Mouse (Mus musculus) urinary bladder, postnatal 36 days (tissue): Measurements from ENCODE around the gene Mrps30.
"Not testable (repeated sequence)": the region's sequence is repeated elsewhere in the genome, so short reads cannot be mapped to it uniquely, and the experiment has no call there.

Experiments used
- DNase-seq, 2 experiments: peaks; one replicate each; pipeline ENCODE4 v3.0.0; 2022; ENCODE audit warnings: low spot score in 2 of 2, mixed read lengths in 1 of 2

Gene Mrps30

DNA sequence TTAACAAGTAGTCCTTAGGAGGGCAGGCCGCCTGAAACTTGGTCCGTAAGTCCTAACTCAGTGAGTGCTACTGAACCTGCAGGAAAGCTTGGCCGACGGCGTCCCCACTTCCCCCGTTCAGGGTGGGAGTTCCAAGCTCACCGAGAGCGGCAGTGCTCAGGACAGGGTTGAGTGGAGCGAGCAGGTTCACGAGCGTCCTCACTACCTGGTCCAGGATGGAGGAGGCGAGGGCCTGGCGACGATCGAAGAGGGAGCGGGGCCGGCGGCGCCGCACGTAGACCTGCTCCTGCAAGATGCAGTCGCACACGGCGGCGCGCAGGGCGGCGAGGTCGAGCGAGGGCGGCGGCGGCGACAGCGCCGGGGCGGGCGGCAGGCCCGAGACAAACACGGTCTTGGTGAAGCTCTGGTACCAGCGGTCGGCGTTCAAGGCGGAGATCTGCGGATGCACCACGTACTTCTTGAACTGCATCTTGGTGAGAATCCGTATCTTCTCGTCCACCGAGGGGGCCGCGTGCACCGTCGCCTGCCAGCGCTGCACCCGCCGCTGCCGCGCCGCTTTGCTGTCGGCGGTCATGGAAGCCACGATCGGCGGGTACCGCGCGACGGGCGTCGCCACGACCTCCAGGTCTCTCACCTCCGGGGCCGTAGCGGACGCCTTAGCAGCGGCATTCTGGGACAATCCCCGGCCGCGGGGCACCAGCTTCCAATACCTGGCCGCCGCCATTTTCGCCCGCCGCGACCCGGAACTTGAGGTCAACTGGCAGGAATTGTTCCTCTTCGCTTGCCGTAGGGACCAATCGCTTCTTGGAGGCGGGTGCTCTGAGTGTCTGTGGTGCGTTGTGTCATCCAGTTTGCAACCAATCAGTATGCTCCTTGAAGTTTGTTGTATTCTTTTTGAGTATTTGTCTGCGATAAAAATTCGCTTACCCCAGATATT, at the start of gene Mrps30, which contains the start of gene B430218F22Rik:
Gene Mrps30 (minus strand): TSS at position 742 of the 937 bp plus-strand sequence.
Gene B430218F22Rik (plus strand): TSS at position 120 of the 937 bp plus-strand sequence.
- DNase-seq, result peak; percentile 92 to 95

DNA sequence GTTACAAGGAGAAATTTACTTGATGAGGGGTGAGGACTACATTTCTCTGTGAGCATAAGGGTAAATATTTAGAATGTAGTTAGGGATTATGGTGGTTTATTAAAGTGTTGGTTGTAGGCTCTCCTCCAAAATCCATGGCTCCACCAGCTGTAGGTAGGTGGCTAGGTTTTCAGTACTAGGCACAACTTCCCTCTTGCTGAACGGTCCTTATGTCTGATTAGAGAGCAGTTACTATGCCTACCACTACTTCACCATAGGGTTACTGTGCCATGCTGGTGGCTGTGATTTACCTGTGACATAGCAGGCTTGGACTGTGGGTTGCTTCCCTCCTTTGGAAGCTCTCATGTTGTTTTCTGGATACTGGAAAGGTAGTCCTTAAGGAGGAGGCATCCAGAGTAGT, 33.8 kb upstream of the Mrps30 start:
- DNase-seq, result no peak

DNA sequence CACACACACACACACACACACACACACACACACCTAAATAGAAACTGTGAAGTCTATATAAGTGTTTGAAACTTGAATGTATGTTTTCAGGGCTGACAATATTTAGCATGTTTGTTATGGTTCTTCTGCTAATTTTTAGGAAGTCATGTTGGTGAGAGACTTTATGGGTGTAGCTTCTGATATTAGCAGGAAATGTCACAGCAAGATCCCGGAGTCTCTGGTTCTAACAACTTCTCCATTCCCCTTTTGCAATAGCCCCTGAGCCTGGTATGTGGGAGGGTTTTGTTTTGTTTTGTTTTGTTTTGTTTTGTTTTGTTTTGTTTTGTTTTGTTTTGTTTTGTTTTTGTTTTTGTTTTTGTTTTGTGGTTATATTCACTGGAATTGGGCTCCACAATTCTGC, 33.4 kb upstream of the Mrps30 start:
- no peak for DNase-seq

DNA sequence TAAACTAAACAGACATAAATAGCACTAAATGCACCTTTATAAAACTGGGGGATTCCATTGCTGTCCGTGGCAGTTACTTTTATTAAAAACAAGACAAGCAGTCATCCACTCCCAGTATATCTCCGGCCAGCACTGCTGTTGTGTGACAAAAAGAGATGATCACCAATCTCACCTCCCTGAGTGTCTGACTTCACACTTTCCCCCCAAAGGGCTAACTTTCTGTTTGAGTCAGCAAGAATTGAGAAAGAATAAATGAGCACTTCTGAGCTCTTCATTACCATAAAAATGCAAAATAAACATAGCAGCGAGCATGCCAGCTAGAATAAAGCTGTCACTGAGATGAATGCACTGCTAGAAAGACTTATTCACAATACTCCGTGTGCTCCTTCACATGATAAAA, 31.1 kb upstream of the Mrps30 start:
- DNase-seq, result no peak

DNA sequence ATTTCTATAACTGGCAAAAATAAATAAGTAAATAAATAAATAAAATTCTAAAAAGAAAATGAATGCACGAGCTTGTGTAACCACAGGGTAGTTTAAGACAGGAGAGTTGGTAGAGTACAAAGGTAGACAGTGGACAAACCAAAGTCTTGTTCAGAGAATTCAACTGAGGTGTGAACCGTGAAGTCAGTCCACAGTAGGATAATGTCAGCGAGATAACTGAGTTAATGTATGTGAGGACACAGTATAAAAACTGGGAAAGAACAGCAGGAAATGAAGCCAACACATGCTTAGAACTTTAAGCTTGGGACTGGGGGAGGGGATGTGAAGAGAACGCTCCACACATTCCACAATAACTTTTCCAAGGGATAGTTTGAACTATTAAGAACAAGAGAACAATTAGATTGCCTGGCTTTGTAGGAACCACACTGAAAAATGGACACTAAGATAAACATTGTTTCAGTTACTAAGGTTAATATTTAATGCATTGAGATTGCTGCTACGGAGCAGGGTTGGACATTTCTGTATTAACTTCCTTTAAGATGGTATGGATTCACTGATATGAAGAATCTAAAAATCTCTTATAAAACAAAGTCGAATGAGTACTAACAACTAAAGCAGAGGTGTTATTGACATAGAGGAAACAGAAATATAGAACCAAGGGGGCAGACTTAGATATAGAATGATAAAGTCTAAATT, 24.4 kb upstream of the Mrps30 start:
- no peak for DNase-seq

DNA sequence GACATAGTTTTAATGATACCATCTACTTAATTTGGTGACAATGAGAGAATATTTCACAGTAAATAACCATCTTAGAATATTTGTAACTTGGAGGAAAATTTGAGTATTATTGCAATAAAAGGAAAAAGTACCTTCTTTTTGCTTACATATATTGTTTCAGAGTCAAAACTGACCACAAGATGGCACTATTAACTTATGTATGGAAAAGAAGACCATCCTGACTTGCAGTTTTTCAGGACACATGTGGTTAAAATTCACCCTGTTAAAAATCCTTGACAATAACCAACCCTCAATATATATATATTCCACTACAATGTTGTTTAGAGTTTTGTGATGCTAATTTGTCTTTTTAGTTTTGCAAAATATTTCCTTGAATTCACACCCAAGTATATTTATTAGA, 16.5 kb upstream of the Mrps30 start:
- no peak for DNase-seq

DNA sequence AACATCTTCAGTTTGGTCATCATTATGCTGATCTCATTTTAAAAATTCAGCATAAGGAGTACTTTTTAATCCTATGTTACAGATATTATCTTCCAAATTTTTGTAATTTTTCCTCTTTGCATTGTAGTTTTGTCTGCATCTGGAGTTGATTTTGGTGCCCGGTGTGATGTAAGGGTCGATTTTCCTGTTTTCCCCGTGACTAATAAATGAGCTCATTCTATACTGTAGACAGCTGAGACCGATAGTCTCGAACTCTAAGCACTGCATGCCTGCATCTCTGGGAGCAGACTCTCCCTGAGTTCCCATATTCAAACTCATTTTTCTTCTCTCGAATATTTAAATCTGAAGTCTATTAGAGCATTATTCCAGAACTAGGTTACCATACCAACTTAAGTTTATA, 13.3 kb upstream of the Mrps30 start:
- DNase-seq, result no peak

DNA sequence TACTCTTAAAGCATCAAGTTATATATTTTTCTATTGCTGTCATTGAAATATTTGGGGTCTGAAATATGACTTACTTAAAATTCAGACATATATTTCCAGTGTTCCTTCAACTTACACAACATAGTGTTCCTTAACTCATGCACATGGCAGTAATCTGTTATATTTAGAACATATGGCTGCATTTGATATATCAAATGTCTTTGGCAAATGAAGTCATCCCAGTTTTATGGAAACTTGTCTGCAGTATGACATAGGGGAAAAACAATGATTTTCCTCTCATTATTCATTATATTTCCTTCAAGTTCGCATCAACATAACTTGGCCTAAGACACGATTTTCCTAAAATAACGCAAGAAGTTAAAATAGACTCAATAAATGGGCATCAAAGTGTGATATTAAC, 8.8 kb upstream of the Mrps30 start:
- no peak for DNase-seq

DNA sequence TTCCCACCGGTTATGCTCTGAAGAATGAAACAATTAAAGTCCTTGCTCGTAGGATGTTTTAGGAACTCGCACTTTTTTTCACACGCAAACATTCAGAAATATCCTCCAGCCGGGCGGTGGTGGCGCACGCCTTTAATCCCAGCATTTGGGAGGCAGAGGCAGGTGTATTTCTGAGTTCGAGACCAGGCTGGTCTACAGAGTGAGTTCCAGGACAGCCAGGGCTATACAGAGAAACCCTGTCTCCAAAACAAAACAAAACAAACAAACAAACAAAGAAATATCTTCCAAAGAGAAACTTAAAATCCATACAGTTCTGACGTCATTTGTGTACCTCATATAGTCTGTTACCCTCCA, 373 bp upstream of the Mrps30 start:
- not testable (repeated sequence) for DNase-seq

DNA sequence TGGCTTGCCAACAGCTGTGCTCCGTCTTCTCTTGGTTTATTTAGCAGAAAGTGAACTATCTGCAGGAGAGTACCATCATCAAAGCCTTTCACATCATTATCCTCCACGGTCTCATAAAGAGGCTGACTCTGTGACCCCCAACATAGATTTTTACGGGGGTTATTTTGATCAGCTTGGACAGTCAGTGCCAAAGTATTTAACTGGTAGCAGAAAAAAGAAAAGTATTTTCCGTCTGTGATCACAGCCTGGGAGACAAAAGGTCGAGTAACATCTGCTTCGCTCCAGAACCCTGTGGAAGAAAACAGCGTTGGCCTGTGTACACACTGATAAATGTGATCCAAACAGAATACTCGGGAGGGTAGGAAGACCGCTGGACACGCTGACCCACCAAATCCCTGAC, 6.7 kb downstream of the Mrps30 start:
- no peak for DNase-seq

DNA sequence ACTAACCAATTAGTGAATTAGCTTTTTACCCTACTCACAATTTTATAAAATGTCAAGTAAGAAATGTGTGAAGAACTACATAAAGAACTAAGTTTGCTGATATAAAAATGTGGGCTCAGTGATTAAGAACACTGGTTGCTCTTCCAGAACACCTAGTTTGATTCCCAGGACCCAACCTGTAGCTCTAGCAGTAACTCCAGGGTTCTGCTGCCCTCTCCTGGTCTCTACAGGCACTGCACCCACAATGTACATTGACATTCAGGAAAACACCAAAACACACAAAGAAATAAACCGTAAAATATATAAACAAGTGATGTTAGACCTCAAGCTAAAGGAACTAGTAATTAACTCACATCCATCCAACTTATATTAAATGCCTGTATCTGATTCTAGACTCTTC, 7.9 kb downstream of the Mrps30 start:
- peak; percentile 6 to 25 for DNase-seq

DNA sequence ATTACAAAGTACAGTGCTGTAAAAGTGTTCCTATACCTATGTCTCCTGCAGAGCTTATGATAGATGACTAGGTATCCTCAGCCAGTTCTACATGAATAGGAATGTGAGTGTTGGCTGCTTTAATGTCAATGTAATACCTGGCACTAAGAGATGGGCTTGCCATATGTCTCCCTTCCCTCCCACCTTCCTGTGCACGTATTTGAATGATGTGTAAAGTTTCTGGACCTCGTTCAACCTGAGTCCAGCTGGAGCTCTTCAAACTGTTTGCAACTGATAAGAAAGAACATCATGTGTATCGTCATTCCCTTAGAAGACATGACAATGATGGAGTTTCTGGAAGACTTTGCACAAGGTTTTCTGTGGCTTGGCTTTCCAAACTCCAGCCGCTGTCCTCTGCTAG, 14.2 kb downstream of the Mrps30 start:
- DNase-seq, result no peak

DNA sequence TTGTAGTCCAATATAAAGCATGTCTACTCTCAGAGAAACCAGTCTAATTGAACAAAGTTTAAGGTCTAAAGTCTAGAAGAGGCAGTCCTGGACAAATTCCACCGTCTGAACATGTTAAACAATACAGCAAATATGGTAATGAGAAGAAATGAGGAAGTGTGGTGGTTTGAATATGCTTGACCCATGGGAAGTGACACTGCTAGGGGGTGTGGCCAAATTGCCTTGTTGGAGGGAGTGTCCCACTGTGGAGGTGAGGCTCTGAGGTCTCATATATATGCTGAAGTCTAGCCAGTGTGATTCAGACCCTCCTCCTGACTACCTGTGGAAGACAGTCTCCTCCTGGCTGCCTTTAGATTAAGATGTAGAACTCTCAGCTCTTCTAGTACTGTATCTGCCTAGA, 21.3 kb downstream of the Mrps30 start:
- no peak for DNase-seq

DNA sequence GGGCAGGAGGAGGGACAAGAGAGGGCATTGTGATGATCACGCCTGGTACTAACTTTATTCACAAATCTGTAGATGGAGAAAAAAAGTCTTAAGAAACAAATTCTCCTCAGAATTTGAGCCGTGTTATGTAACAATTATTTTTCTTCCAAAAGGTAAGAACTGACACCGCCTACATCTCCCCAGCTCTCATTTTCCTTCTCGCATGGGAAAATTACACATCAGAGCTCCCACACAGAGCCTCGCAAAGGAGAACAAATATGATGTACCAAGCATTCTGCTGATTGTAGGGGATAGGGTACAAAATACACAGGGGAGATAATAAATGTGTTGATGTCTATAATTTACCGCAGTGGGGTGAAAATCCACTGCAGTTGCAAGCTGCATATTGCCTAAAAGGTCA, 23.7 kb downstream of the Mrps30 start:
- DNase-seq, result no peak

DNA sequence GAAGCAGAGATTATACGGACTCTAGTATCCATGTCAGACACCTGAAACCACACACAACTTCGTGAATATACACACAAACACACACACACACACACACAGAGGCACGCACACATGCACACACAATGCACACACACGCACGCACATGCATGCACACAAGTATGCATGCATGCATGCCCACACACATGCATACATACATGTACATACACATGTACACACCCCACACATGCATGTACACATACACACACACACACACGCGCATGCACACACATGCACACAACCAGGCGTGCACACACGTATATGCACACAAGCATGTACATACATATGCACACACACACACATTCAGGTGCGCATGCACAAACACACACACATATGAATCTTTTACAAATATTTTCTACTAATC, 36.2 kb downstream of the Mrps30 start:
- no peak for DNase-seq

DNA sequence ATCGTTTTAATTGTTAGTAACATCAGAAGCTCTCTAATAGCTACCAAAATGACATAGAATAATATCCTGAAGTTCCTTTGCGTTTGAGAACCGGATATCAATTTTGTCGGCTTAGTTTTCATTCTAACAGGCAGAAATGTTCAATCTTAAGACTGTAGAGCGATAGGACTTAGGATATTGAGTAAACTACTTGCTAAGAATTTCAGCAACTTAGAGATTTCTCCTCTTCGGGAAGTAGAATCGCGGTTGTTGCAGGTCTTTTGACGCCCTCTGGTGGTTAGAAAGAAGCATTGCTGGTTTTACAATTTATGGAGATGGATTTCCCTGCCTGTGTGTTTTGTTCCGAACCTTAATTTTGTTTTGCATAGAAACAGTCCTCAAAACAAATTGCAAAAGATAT, 36.8 kb downstream of the Mrps30 start:
- DNase-seq, result no peak
